Mouse (Mus musculus): ENCODE data around the gene Phlda1. TPM values are rescaled to one million over a fixed set of nuclear protein-coding genes. Genes with fewer than 3 reads are reported as not detected.
A peak's percentile ranks its signal among the peaks of the same experiment; 100 is the strongest.

The Phlda1 gene
- polyA plus RNA-seq, 1 experiment from 2014 or later = 58.0 TPM

DNA sequence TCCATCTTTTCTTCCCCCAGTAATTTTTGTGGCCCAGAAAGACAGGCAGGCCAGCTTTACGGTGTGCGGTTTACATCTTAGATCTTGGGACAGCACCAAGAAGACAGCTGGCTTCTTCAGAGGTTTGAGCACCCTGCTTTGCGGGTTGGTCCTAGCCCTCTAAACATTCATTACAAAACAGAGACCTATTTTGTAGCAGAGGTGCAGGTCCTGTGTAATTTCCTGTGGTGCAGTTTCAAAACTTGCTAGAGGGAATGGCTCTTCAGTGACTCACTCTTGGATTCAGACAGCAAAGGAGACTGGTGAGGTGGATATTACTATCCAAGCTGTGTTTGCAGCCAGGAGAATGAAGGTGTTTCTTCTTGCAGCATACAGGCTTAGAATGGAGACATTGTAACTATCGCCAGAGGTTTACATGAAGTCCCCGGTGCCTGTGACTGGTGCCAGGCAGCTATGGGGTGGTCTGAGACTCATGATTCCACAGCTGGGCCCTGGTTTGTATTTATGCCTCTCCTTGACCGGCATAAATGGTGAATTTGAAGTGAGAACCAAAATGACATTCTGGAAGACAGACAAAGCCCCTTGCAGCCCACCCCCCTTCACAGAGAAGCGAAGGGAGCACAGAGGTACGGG lies 10.8 kb downstream of the Phlda1 start:
- Histone ChIP-seq H3K4me3 (ENCODE audit: low read depth, low read length) (no peak overlapping the region), H3K9me3 (ENCODE audit: control insufficient read depth, low read length) (no peaks in the 10 kb centered on the region), H3K9ac (replicated peaks; ENCODE audit: low read depth, low read length) (no peak overlapping the region), H3K4me2 (ENCODE audit: low read depth, low read length) (no peak overlapping the region), H3K27ac (ENCODE audit: low read depth, low read length) (no peak overlapping the region), H3K36me3 (ENCODE audit: control insufficient read depth, insufficient read depth, low read length) (no peaks in the 10 kb centered on the region), H3K4me1 (ENCODE audit: control insufficient read depth, insufficient read depth, low read length) (peaks cover 4% of the 10 kb centered on the region; the same call in 1 of the 2 replicates), H3K27me3 (ENCODE audit: control insufficient read depth, insufficient read depth, low read length) (no peaks in the 10 kb centered on the region)
- WGBS = 86% methylated on average over 8 of the region's 8 CpGs
- ATAC-seq (ENCODE audit: low read depth) = no peak

DNA sequence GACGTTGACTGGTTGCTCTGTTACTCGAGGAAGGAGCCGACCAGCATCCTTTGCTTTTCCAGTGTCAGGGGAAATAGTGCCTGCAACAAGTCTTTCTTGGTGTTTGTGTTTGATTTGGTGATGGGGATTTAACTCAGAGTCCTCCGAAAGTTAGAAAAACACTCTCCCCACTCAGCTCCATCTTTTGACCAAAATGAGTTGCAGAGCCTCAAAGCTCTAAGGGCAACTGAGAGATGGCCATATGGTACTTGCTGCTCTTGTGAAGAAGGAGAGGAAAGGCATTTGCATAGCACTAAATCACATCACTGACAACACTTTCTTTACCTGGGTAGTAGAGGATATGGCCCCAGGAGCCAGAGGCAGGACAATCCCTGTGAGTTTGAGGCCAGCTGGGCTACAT lies 12.3 kb downstream of the Phlda1 start:
- no peaks in the 10 kb centered on the region for H3K9me3 ChIP-seq (ENCODE audit: control insufficient read depth, low read length)
- H3K4me1 ChIP-seq (ENCODE audit: control insufficient read depth, insufficient read depth, low read length) = peaks cover 4% of the 10 kb centered on the region; the same call in 1 of the 2 replicates
- no peak overlapping the region for H3K4me3 ChIP-seq (ENCODE audit: low read depth, low read length)
- ATAC-seq (ENCODE audit: low read depth) = no peak
- no peak overlapping the region for H3K9ac ChIP-seq (replicated peaks; ENCODE audit: low read depth, low read length)
- H3K27me3 ChIP-seq (ENCODE audit: control insufficient read depth, insufficient read depth, low read length) = no peaks in the 10 kb centered on the region
- H3K36me3 ChIP-seq (ENCODE audit: control insufficient read depth, insufficient read depth, low read length) = no peaks in the 10 kb centered on the region
- H3K27ac ChIP-seq (ENCODE audit: low read depth, low read length) = no peak overlapping the region
- WGBS = 73% methylated on average over 4 of the region's 4 CpGs
- H3K4me2 ChIP-seq (ENCODE audit: low read depth, low read length) = no peak overlapping the region

DNA sequence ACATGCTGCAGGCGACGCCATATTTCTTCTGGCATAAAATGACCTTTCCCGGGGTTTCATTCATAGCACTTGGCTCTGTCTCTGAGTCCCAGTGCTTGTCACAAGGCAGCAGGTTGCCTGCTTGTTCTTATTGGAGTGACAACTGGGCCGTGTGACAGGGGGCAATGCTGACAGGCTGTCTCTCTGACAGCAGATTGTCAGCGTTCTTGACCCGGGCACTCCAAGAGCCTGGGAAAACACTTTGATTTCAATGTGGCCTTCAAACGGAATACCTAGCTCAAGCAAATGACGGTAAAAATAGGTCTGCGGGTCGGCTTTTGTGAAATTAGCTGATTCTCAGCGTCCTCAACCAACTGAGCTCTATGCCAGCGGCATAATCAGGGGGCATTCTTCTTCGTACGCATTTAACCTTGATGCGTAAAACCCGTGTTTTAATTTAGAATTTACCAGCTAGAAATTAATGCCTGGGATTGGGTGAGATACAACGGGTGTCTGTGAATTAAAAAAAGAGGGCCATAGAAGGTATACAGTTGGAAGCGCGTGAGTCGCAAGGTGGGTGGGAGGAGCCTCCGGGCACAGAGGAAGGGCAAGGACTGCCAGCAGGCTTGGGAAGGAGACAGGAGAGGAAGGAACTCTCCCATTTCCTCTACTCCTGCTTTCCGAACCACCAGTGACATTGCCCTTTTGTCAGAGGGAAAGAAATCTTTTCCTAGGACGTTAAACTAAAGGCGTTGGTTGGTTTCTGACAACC lies 13.7 kb downstream of the Phlda1 start:
- Histone ChIP-seq H3K36me3 (ENCODE audit: control insufficient read depth, insufficient read depth, low read length) (no peaks in the 10 kb centered on the region), H3K4me2 (ENCODE audit: low read depth, low read length) (peak overlapping the region; percentile 31), H3K27me3 (ENCODE audit: control insufficient read depth, insufficient read depth, low read length) (no peaks in the 10 kb centered on the region), H3K4me3 (ENCODE audit: low read depth, low read length) (no peak overlapping the region; the same call in 1 of the 2 replicates), H3K4me1 (ENCODE audit: control insufficient read depth, insufficient read depth, low read length) (peaks cover 11% of the 10 kb centered on the region; the same call in 1 of the 2 replicates), H3K9me3 (ENCODE audit: control insufficient read depth, low read length) (no peaks in the 10 kb centered on the region), H3K9ac (replicated peaks; ENCODE audit: low read depth, low read length) (no peak overlapping the region), H3K27ac (ENCODE audit: low read depth, low read length) (no peak overlapping the region)
- no peak for ATAC-seq (ENCODE audit: low read depth)
- 55% methylated on average over 24 of the region's 24 CpGs for WGBS

DNA sequence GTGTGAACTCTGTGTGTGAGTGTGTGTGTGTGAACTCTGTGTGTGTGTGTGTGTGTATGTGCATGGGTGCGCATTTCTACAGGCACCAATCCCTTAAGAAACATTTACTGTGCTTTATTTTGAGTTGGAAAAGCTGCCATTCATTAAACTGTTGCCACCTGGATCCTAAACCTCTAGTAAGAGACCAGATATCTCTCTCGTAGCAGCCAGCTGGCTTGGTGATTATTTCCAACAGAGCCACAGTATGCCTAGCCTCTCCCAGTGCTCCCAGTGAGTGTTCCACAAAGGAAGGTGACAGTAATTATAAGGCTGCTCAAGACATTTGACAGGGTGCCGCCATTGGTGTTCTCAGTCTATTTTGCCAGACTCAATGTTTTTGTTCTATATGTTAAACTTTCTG lies 14.5 kb downstream of the Phlda1 start:
- no peak overlapping the region for H3K4me3 ChIP-seq (ENCODE audit: low read depth, low read length)
- no peak overlapping the region for H3K27ac ChIP-seq (ENCODE audit: low read depth, low read length)
- 73% methylated on average over 3 of the region's 3 CpGs for WGBS
- no peak for ATAC-seq (ENCODE audit: low read depth)
- H3K9ac ChIP-seq (replicated peaks; ENCODE audit: low read depth, low read length) = no peak overlapping the region
- H3K27me3 ChIP-seq (ENCODE audit: control insufficient read depth, insufficient read depth, low read length) = no peaks in the 10 kb centered on the region
- peaks cover 11% of the 10 kb centered on the region; the same call in 1 of the 2 replicates for H3K4me1 ChIP-seq (ENCODE audit: control insufficient read depth, insufficient read depth, low read length)
- H3K9me3 ChIP-seq (ENCODE audit: control insufficient read depth, low read length) = no peaks in the 10 kb centered on the region
- H3K36me3 ChIP-seq (ENCODE audit: control insufficient read depth, insufficient read depth, low read length) = no peaks in the 10 kb centered on the region
- no peak overlapping the region for H3K4me2 ChIP-seq (ENCODE audit: low read depth, low read length)

DNA sequence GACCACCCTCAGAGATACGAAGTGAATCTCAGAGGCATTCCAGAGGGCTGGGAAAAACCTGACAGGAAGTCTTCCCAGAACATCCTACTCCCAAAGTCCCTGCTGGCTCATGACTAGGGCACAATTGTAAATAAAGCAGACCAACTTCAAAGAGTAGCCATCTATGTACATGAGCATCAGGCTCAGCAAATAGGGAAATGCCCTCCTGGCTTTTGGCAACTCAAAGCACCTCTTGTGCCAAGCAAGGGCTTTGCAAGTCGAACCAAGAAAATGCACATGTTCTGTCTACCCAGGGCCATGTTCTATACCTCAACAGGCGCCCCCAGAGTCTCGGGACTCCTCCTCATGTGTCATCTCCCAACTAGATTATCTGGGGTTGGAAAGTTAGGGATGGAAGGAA lies 15.6 kb downstream of the Phlda1 start:
- WGBS = 64% methylated on average over 4 of the region's 4 CpGs
- no peaks in the 10 kb centered on the region for H3K27me3 ChIP-seq (ENCODE audit: control insufficient read depth, insufficient read depth, low read length)
- no peak overlapping the region for H3K27ac ChIP-seq (ENCODE audit: low read depth, low read length)
- H3K36me3 ChIP-seq (ENCODE audit: control insufficient read depth, insufficient read depth, low read length) = no peaks in the 10 kb centered on the region
- no peak overlapping the region for H3K4me3 ChIP-seq (ENCODE audit: low read depth, low read length)
- peaks cover 11% of the 10 kb centered on the region; the same call in 1 of the 2 replicates for H3K4me1 ChIP-seq (ENCODE audit: control insufficient read depth, insufficient read depth, low read length)
- H3K9me3 ChIP-seq (ENCODE audit: control insufficient read depth, low read length) = no peaks in the 10 kb centered on the region
- no peak overlapping the region for H3K9ac ChIP-seq (replicated peaks; ENCODE audit: low read depth, low read length)
- no peak overlapping the region for H3K4me2 ChIP-seq (ENCODE audit: low read depth, low read length)
- ATAC-seq (ENCODE audit: low read depth) = no peak

DNA sequence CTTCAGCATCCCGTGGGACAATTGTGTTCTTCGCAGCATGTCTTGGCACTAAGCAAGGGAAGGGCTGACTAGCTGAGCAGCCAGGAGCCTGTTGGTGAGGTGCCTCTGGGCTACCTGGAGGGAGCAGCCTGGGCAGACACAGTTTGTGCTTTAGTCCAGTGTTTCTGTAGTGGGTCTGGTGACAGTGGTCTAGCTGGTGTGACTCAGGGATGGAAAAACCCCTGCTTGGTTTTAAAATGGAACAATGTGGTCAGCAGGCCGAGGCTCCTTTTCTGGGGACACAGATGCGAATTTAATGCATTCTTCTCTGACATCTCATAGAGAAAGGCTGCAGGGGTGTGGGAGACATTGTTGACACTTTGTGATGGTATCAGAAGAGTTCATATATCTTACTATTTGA lies 16.1 kb downstream of the Phlda1 start:
- ATAC-seq (ENCODE audit: low read depth) = no peak
- Histone ChIP-seq H3K27ac (ENCODE audit: low read depth, low read length) (no peak overlapping the region), H3K36me3 (ENCODE audit: control insufficient read depth, insufficient read depth, low read length) (no peaks in the 10 kb centered on the region), H3K4me1 (ENCODE audit: control insufficient read depth, insufficient read depth, low read length) (peaks cover 11% of the 10 kb centered on the region; the same call in 1 of the 2 replicates), H3K4me2 (ENCODE audit: low read depth, low read length) (no peak overlapping the region), H3K9me3 (ENCODE audit: control insufficient read depth, low read length) (no peaks in the 10 kb centered on the region), H3K27me3 (ENCODE audit: control insufficient read depth, insufficient read depth, low read length) (no peaks in the 10 kb centered on the region), H3K4me3 (ENCODE audit: low read depth, low read length) (no peak overlapping the region), H3K9ac (replicated peaks; ENCODE audit: low read depth, low read length) (no peak overlapping the region)
- 81% methylated on average over 4 of the region's 4 CpGs for WGBS

DNA sequence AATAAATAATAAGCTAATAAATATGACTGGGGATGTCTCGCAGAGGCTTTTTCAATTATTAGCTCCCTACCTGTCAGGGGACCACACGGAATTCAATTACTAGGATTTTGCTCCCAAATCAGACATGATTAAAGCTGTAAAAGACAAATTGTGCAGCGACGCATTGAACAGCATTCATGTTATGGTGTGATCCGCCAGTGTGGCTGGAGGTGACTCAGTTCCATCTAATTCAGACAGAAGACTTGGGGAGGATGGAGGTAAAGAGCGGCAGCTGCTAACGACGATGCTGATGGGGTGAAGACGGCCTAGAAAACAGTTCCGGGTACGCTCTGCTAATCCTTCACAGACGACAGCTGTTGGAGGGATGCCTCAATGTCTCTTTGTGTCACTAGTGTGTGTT lies 17.8 kb downstream of the Phlda1 start:
- Histone ChIP-seq H3K4me1 (ENCODE audit: control insufficient read depth, insufficient read depth, low read length) (peaks cover 11% of the 10 kb centered on the region; the same call in 1 of the 2 replicates), H3K27me3 (ENCODE audit: control insufficient read depth, insufficient read depth, low read length) (no peaks in the 10 kb centered on the region), H3K27ac (ENCODE audit: low read depth, low read length) (no peak overlapping the region), H3K9ac (replicated peaks; ENCODE audit: low read depth, low read length) (no peak overlapping the region), H3K4me2 (ENCODE audit: low read depth, low read length) (no peak overlapping the region), H3K9me3 (ENCODE audit: control insufficient read depth, low read length) (no peaks in the 10 kb centered on the region), H3K4me3 (ENCODE audit: low read depth, low read length) (no peak overlapping the region), H3K36me3 (ENCODE audit: control insufficient read depth, insufficient read depth, low read length) (no peaks in the 10 kb centered on the region)
- 27% methylated on average over 12 of the region's 12 CpGs for WGBS
- ATAC-seq (ENCODE audit: low read depth) = no peak; the same call in 1 of the 2 replicates

DNA sequence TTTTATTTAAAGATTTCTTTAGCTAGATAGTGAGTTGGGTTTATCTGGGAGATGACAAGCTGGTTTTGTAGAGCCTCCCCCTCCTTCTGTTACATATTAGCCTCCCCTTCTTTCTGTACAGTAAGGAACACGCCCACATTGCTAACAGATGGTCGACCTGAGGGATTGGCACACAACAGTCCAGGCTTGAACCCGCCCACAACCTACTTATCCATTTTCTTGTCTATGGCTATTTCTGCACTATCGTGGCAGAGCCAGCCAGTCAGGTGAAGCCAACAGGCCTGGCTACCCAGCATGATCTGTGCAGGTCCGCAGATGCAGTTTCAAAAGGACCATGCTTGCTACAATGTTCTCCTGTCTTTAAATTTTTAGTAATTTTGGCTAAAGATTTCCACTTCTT lies 21.0 kb downstream of the Phlda1 start:
- Histone ChIP-seq H3K36me3 (ENCODE audit: control insufficient read depth, insufficient read depth, low read length) (no peaks in the 10 kb centered on the region), H3K4me2 (ENCODE audit: low read depth, low read length) (no peak overlapping the region), H3K4me3 (ENCODE audit: low read depth, low read length) (no peak overlapping the region), H3K9ac (replicated peaks; ENCODE audit: low read depth, low read length) (no peak overlapping the region), H3K27me3 (ENCODE audit: control insufficient read depth, insufficient read depth, low read length) (no peaks in the 10 kb centered on the region), H3K9me3 (ENCODE audit: control insufficient read depth, low read length) (no peaks in the 10 kb centered on the region), H3K4me1 (ENCODE audit: control insufficient read depth, insufficient read depth, low read length) (peaks cover 7% of the 10 kb centered on the region; the same call in 1 of the 2 replicates), H3K27ac (ENCODE audit: low read depth, low read length) (no peak overlapping the region)
- 83% methylated on average over 5 of the region's 5 CpGs for WGBS
- no peak for ATAC-seq (ENCODE audit: low read depth)

DNA sequence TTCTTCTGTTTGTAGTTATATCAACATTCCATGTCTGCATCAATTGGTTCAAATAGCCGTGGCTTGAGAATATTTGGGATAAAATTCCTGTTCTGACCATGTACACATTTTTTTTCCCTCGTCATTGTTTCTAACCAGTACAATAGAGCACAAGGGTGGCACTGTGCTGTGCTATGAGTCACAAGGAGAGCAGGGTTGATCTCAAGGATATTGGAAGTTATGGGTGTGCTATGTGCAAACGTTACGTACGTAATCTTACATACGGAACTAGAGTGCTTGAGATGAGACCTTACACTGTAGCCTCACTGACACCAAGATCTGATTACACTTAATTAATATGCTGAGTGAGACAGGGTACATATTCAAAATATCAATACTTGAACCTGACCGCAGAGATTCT lies 21.5 kb downstream of the Phlda1 start:
- ATAC-seq (ENCODE audit: low read depth) = no peak
- H3K27me3 ChIP-seq (ENCODE audit: control insufficient read depth, insufficient read depth, low read length) = no peaks in the 10 kb centered on the region
- H3K9me3 ChIP-seq (ENCODE audit: control insufficient read depth, low read length) = no peaks in the 10 kb centered on the region
- no peak overlapping the region for H3K4me3 ChIP-seq (ENCODE audit: low read depth, low read length)
- H3K4me1 ChIP-seq (ENCODE audit: control insufficient read depth, insufficient read depth, low read length) = peaks cover 7% of the 10 kb centered on the region; the same call in 1 of the 2 replicates
- no peaks in the 10 kb centered on the region for H3K36me3 ChIP-seq (ENCODE audit: control insufficient read depth, insufficient read depth, low read length)
- H3K27ac ChIP-seq (ENCODE audit: low read depth, low read length) = no peak overlapping the region
- WGBS = 89% methylated on average over 7 of the region's 7 CpGs
- H3K4me2 ChIP-seq (ENCODE audit: low read depth, low read length) = no peak overlapping the region
- no peak overlapping the region for H3K9ac ChIP-seq (replicated peaks; ENCODE audit: low read depth, low read length)

Measured in neural tube, embryonic 14.5 days (tissue).